Mouse (Mus musculus): ENCODE results near the gene Apobec2. TPM values are rescaled to one million over a fixed set of nuclear protein-coding genes. Genes with fewer than 3 reads are reported as not detected.
"Not testable (repeated sequence)": the region's sequence is repeated elsewhere in the genome, so short reads cannot be mapped to it uniquely, and the experiment has no call there.

Gene Apobec2
- 0.78 and 1.2 TPM in 2 replicates for total RNA-seq (2014; rRNA removed)
- 1.1 and 1.2 TPM in 2 replicates for polyA plus RNA-seq (2015; fragmentation: Nextera tagmentation; extraction: Ambion mirVana)

GRCm38 (mm10) chr17:48432158-48432980 is at the start of gene Apobec2:
Gene Apobec2 (minus strand): TSS chr17:48432930.
- H3K27ac ChIP-seq, result no peak within 1 kb of the TSS
- no peaks in the 10 kb centered on the region for H3K36me3 ChIP-seq (ENCODE audit: insufficient read depth, low read length)
- peak; percentile 54 for DNase-seq (ENCODE audit: low spot score)
- H3K4me3 ChIP-seq (ENCODE audit: low read length), result no peak within 1 kb of the TSS
- no peaks in the 10 kb centered on the region for H3K9me3 ChIP-seq (ENCODE audit: low read length)
- no peak within 1 kb of the TSS for H3K9ac ChIP-seq (replicated peaks; ENCODE audit: low read length)
- no peak for TF ChIP-seq CTCF (IDR thresholded peaks at IDR 0.05; ENCODE audit: low read depth)
- no peak within 1 kb of the TSS for H3K4me2 ChIP-seq (ENCODE audit: low read depth, low read length)
- H3K27me3 ChIP-seq (ENCODE audit: insufficient read depth, low read length), result no peaks in the 10 kb centered on the region
- WGBS, result 60% methylated on average over 16 of the region's 16 CpGs
- H3K4me1 ChIP-seq (ENCODE audit: insufficient read depth, low read length), result 0 out of 2 replicates have a peak, but pooled peaks cover 3% of the 10 kb centered on the region
- ATAC-seq, result peak; percentile 48; the same call in 1 of the 2 replicates

DNA sequence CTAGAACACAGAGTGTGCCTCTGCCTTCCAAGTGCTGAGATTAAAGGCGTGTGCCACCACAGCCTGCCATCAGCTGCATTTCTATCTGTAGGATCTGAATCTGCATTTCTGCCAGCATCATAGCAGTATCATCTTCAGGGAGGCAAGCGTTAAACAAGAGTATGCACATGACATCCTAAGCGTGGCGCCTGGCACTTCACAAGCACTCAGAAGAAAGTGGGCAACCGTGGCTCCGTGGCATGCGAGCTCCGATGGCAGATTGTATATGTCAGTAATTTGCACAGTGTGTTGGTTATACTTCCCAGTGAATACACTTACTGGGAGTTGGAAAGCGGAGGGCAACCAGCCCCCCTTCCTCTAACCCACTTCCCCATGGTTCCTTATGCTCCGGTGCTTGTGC is 47.2 kb upstream of the Apobec2 start:
- no peak overlapping the region for H3K9ac ChIP-seq (replicated peaks; ENCODE audit: low read length)
- no peak overlapping the region for H3K4me3 ChIP-seq (ENCODE audit: low read length)
- H3K9me3 ChIP-seq (ENCODE audit: low read length), result no peaks in the 10 kb centered on the region
- DNase-seq (ENCODE audit: low spot score), result no peak
- no peak for ATAC-seq
- no peaks in the 10 kb centered on the region for H3K4me1 ChIP-seq (ENCODE audit: insufficient read depth, low read length)
- no peak overlapping the region for H3K27ac ChIP-seq
- no peaks in the 10 kb centered on the region for H3K36me3 ChIP-seq (ENCODE audit: insufficient read depth, low read length)
- no peaks in the 10 kb centered on the region for H3K27me3 ChIP-seq (ENCODE audit: insufficient read depth, low read length)
- no peak overlapping the region for H3K4me2 ChIP-seq (ENCODE audit: low read depth, low read length)
- WGBS, result 78% methylated on average over 10 of the region's 10 CpGs
- TF ChIP-seq CTCF (IDR thresholded peaks at IDR 0.05; ENCODE audit: low read depth), result no peak

DNA sequence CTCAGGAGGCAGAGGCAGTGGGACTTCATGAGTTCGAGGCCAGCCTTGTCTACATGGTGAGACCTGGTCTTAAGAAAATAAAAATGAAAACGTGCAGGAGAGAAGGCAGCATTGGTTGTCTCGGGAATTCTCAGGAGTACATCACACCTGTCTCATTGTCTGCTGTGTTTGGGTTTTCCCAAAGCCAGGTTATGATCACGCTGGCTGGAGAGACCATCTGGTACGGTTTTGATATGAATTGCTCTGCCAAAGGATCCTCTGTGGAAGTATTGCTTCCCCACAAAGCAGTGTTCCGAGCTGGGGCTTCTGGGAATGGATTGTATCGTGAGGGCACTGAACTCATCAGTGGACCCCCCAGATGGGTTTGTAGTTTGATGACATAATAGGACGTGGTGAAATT is 42.7 kb upstream of the Apobec2 start:
- no peak overlapping the region for H3K9ac ChIP-seq (replicated peaks; ENCODE audit: low read length)
- H3K27me3 ChIP-seq (ENCODE audit: insufficient read depth, low read length), result no peaks in the 10 kb centered on the region
- H3K4me2 ChIP-seq (ENCODE audit: low read depth, low read length), result no peak overlapping the region
- DNase-seq (ENCODE audit: low spot score) (no peak), ATAC-seq (no peak)
- H3K27ac ChIP-seq, result no peak overlapping the region
- 79% methylated on average over 8 of the region's 8 CpGs for WGBS
- H3K4me3 ChIP-seq (ENCODE audit: low read length), result no peak overlapping the region
- no peak for TF ChIP-seq CTCF (IDR thresholded peaks at IDR 0.05; ENCODE audit: low read depth)
- no peaks in the 10 kb centered on the region for H3K4me1 ChIP-seq (ENCODE audit: insufficient read depth, low read length)
- no peaks in the 10 kb centered on the region for H3K36me3 ChIP-seq (ENCODE audit: insufficient read depth, low read length)
- H3K9me3 ChIP-seq (ENCODE audit: low read length), result no peaks in the 10 kb centered on the region

- not testable (repeated sequence) for DNase-seq (ENCODE audit: low spot score); H3K4me2 ChIP-seq (ENCODE audit: low read depth, low read length); H3K36me3 ChIP-seq (ENCODE audit: insufficient read depth, low read length); H3K9me3 ChIP-seq (ENCODE audit: low read length); H3K27me3 ChIP-seq (ENCODE audit: insufficient read depth, low read length); ATAC-seq; H3K9ac ChIP-seq (replicated peaks; ENCODE audit: low read length); H3K4me1 ChIP-seq (ENCODE audit: insufficient read depth, low read length); H3K4me3 ChIP-seq (ENCODE audit: low read length); H3K27ac ChIP-seq
- 73% methylated on average over 6 of the region's 6 CpGs for WGBS
These were observed 41.6 kb upstream of the Apobec2 start for GRCm38 (mm10) chr17:48474282-48474681.

GRCm38 (mm10) chr17:48467395-48468231 is 34.9 kb upstream of the Apobec2 start:
- no peaks in the 10 kb centered on the region for H3K27me3 ChIP-seq (ENCODE audit: insufficient read depth, low read length)
- no peak overlapping the region for H3K27ac ChIP-seq
- peak; percentile 98 for TF ChIP-seq CTCF (IDR thresholded peaks at IDR 0.05; ENCODE audit: low read depth)
- H3K9me3 ChIP-seq (ENCODE audit: low read length), result no peaks in the 10 kb centered on the region
- H3K4me1 ChIP-seq (ENCODE audit: insufficient read depth, low read length), result no peaks in the 10 kb centered on the region
- H3K4me2 ChIP-seq (ENCODE audit: low read depth, low read length), result peak overlapping the region; percentile 23; the same call in 1 of the 2 replicates
- no peak overlapping the region for H3K9ac ChIP-seq (replicated peaks; ENCODE audit: low read length)
- no peak overlapping the region for H3K4me3 ChIP-seq (ENCODE audit: low read length)
- 7% methylated on average over 22 of the region's 22 CpGs for WGBS
- no peaks in the 10 kb centered on the region for H3K36me3 ChIP-seq (ENCODE audit: insufficient read depth, low read length)
- peak; percentile 89 for DNase-seq (ENCODE audit: low spot score)
- ATAC-seq, result peak; percentile 87

GRCm38 (mm10) chr17:48466769-48467394 is 34.2 kb upstream of the Apobec2 start:
- no peak overlapping the region for H3K9ac ChIP-seq (replicated peaks; ENCODE audit: low read length)
- no peak for TF ChIP-seq CTCF (IDR thresholded peaks at IDR 0.05; ENCODE audit: low read depth)
- WGBS, result 39% methylated on average over 22 of the region's 22 CpGs
- ATAC-seq (peak; percentile 56), DNase-seq (ENCODE audit: low spot score) (no peak)
- H3K36me3 ChIP-seq (ENCODE audit: insufficient read depth, low read length), result no peaks in the 10 kb centered on the region
- H3K4me2 ChIP-seq (ENCODE audit: low read depth, low read length), result peak overlapping the region; percentile 23; the same call in 1 of the 2 replicates
- H3K27me3 ChIP-seq (ENCODE audit: insufficient read depth, low read length), result no peaks in the 10 kb centered on the region
- no peak overlapping the region for H3K4me3 ChIP-seq (ENCODE audit: low read length)
- H3K27ac ChIP-seq, result no peak overlapping the region
- H3K4me1 ChIP-seq (ENCODE audit: insufficient read depth, low read length), result no peaks in the 10 kb centered on the region
- H3K9me3 ChIP-seq (ENCODE audit: low read length), result no peaks in the 10 kb centered on the region

Data from hindbrain, postnatal 0 days (tissue).